ENCODE assay signal across 8 mouse cellular contexts in genomic region chr2:38350386-38350785, GRCm38 (mm10). TPM values are rescaled to one million over a fixed set of nuclear protein-coding genes. Genes with fewer than 3 reads are reported as not detected.
DNase-seq lines count a peak whose midpoint lies in the region; ATAC-seq lines count a peak whose summit lies in the region.

No protein-coding gene starts in this region.

- H3K27ac ChIP-seq in heart, embryonic 10.5 days = peak overlapping the region; percentile 65; the same call in 1 of the 2 replicates
- H3K27ac ChIP-seq in hindbrain, embryonic 11.5 days (ENCODE audit: low read depth, low read length) = no peak overlapping the region
- H3K27ac ChIP-seq in midbrain, embryonic 11.5 days (ENCODE audit: low read depth, low read length) = peak overlapping the region; percentile 31; the same call in 1 of the 2 replicates

- ATAC-seq in hindbrain, embryonic 11.5 days (ENCODE audit: low FRiP score) = 0 out of 2 replicates have a peak, but pooled peaks have one; percentile 7
- peak; percentile 8; the same call in 1 of the 2 replicates for ATAC-seq in midbrain, embryonic 11.5 days (ENCODE audit: low FRiP score)

- intact Hi-C loops in heart, postnatal 25 days (cut with DNase I) = loop anchor here (5.0 to 10.0 kb wide), 3 partner anchors 63 to 874 kb away; partner anchors contain the start of genes Dennd1a, Nek6 and Ppp6c
- intact Hi-C loops in left cerebral cortex, postnatal 4 days (cut with DNase I) = loop anchor here (5.0 to 10.0 kb wide), 4 partner anchors 244 to 533 kb away; no protein-coding TSS in a partner anchor

- H3K36me3 ChIP-seq in heart, embryonic 10.5 days = no peaks in the 10 kb centered on the region
- no peaks in the 10 kb centered on the region for H3K36me3 ChIP-seq in hindbrain, embryonic 11.5 days (ENCODE audit: control insufficient read depth, insufficient read depth, low read length)
- no peaks in the 10 kb centered on the region for H3K36me3 ChIP-seq in midbrain, embryonic 11.5 days (ENCODE audit: control insufficient read depth, insufficient read depth, low read length)

- H3K27me3 ChIP-seq in heart, embryonic 10.5 days (ENCODE audit: insufficient read depth, poor library complexity, severe bottlenecking) = peaks cover 100% of the 10 kb centered on the region
- H3K27me3 ChIP-seq in hindbrain, embryonic 11.5 days (ENCODE audit: control insufficient read depth, insufficient read depth, low read length) = peaks cover 94% of the 10 kb centered on the region
- peaks cover 98% of the 10 kb centered on the region for H3K27me3 ChIP-seq in midbrain, embryonic 11.5 days (ENCODE audit: control insufficient read depth, insufficient read depth, low read length)

- no peak overlapping the region; the same call in 1 of the 2 replicates for H3K9ac ChIP-seq in hindbrain, embryonic 11.5 days (ENCODE audit: low read depth, low read length)
- peak overlapping the region; percentile 53 for H3K9ac ChIP-seq in midbrain, embryonic 11.5 days (ENCODE audit: low read length)

- no peaks in the 10 kb centered on the region for H3K9me3 ChIP-seq in heart, embryonic 10.5 days
- no peaks in the 10 kb centered on the region for H3K9me3 ChIP-seq in hindbrain, embryonic 11.5 days (ENCODE audit: control insufficient read depth, low read length)
- H3K9me3 ChIP-seq in midbrain, embryonic 11.5 days (ENCODE audit: control insufficient read depth, low read length) = no peaks in the 10 kb centered on the region

- H3K4me1 ChIP-seq in heart, embryonic 10.5 days = peaks cover 41% of the 10 kb centered on the region
- peaks cover 24% of the 10 kb centered on the region for H3K4me1 ChIP-seq in hindbrain, embryonic 11.5 days (replicated peaks; ENCODE audit: control insufficient read depth, insufficient read depth, low read length)
- peaks cover 34% of the 10 kb centered on the region for H3K4me1 ChIP-seq in midbrain, embryonic 11.5 days (ENCODE audit: control insufficient read depth, insufficient read depth, low read length)

- H3K4me3 ChIP-seq in heart, embryonic 10.5 days = peak overlapping the region; percentile 58
- H3K4me3 ChIP-seq in hindbrain, embryonic 11.5 days (ENCODE audit: low read depth, low read length) = peak overlapping the region; percentile 39
- H3K4me3 ChIP-seq in midbrain, embryonic 11.5 days (ENCODE audit: low read depth, low read length) = peak overlapping the region; percentile 40

- no peak for DNase-seq in heart, embryonic 10.5 days (ENCODE audit: low spot score)
- no peak for DNase-seq in heart, postnatal 25 days (ENCODE audit: low spot score)
- DNase-seq in MN1 (ENCODE audit: low spot score) = peak; percentile 69
- peak; percentile 60 for DNase-seq in hindbrain, embryonic 11.5 days (ENCODE audit: low spot score)
- peak; percentile 94 for DNase-seq in midbrain, embryonic 11.5 days (ENCODE audit: low spot score, missing footprints)
- DNase-seq in cerebellum, postnatal 10 days = no peak
- no peak for DNase-seq in left cerebral cortex, postnatal 4 days
- no peak for DNase-seq in urinary bladder, postnatal 4 days (ENCODE audit: low spot score in 2 of 2)

- peak overlapping the region; percentile 51 for H3K4me2 ChIP-seq in hindbrain, embryonic 11.5 days (replicated peaks; ENCODE audit: low read depth, low read length)
- peak overlapping the region; percentile 52 for H3K4me2 ChIP-seq in midbrain, embryonic 11.5 days

- under 1% methylated on average over 13 of the region's 13 CpGs for WGBS in heart, embryonic 10.5 days
- under 1% methylated on average over 13 of the region's 13 CpGs for WGBS in hindbrain, embryonic 11.5 days
- WGBS in midbrain, embryonic 11.5 days = under 1% methylated on average over 13 of the region's 13 CpGs

RNA-seq across cellular contexts. Expression of gene Lhx2, which starts 11.3 kb away (rescaled TPM):
- 0.58 and 6.0 TPM in 2 replicates for polyA plus RNA-seq in heart, embryonic 10.5 days (2016; fragmentation: Nextera tagmentation; extraction: Ambion mirVana)
- total RNA-seq in heart, postnatal 25 days (2021) = under 1 TPM in 1 of 2 experiments, not detected in 1; 0.29 TPM
- 21.9 and 24.4 TPM in 2 replicates for polyA plus RNA-seq in hindbrain, embryonic 11.5 days (2014; fragmentation: Nextera tagmentation; extraction: Ambion mirVana)
- polyA plus RNA-seq in midbrain, embryonic 11.5 days (2014; fragmentation: Nextera tagmentation; extraction: Ambion mirVana) = 55.5 and 61.5 TPM in 2 replicates
- 100 to 1,000 TPM; 110 to 128 TPM for total RNA-seq in left cerebral cortex, postnatal 4 days (2021)

Comparison
In these comparisons a context has a peak if more than half of its experiments do, and no peak if none do; other contexts are left out.
1. DNase-seq: peak in MN1 (single experiment), hindbrain, embryonic 11.5 days (single experiment) and midbrain, embryonic 11.5 days (single experiment); none in heart, embryonic 10.5 days (single experiment), heart, postnatal 25 days (single experiment), cerebellum, postnatal 10 days (0 of 2), left cerebral cortex, postnatal 4 days (single experiment) and urinary bladder, postnatal 4 days (0 of 2).
2. Peak in every context shown above with its lines, with median percentiles within 50 percentile points of each other: H3K4me3 ChIP-seq.